Mouse (Mus musculus): ENCODE measurements around the gene Gse1. TPM values are rescaled to one million over a fixed set of nuclear protein-coding genes. Genes with fewer than 3 reads are reported as not detected.
A peak's percentile ranks its signal among the peaks of the same experiment; 100 is the strongest.

The Gse1 gene
- total RNA-seq, 2 experiments from 2014 or later, result 32.6 to 34.6 TPM

GRCm38 (mm10) chr8:120208113-120208512 is 20.1 kb upstream of the Gse1 start:
- intact Hi-C loops (cut with DNase I), result no loop called here
- DNase-seq, result no peak

- intact Hi-C loops (cut with DNase I), result no loop called here
- DNase-seq, result peak in 1 of 2 experiments; percentile 38
Measured at GRCm38 (mm10) chr8:120211345-120211744, 16.9 kb upstream of the Gse1 start.

GRCm38 (mm10) chr8:120212596-120212995 is 15.7 kb upstream of the Gse1 start:
- intact Hi-C loops (cut with DNase I), result no loop called here
- no peak for DNase-seq

- intact Hi-C loops (cut with DNase I), result no loop called here
- no peak for DNase-seq
Measured at GRCm38 (mm10) chr8:120213229-120213628, 15.0 kb upstream of the Gse1 start.

- peak; percentile 87 to 88 for DNase-seq
Measured at GRCm38 (mm10) chr8:120213939-120214338, 14.3 kb upstream of the Gse1 start.

GRCm38 (mm10) chr8:120215416-120216141 is 12.7 kb upstream of the Gse1 start:
- peak; percentile 72 to 77 for DNase-seq
- intact Hi-C loops (cut with DNase I), result loop anchor here (5.0 kb wide), 1 partner anchor 38 kb away; the partner anchor contains the start of gene Fam92b

More at GRCm38 (mm10) chr8:120213939-120214338, 14.3 kb upstream of the Gse1 start:
- intact Hi-C loops (cut with DNase I), result no loop called here

GRCm38 (mm10) chr8:120216855-120217830 is 11.1 kb upstream of the Gse1 start:
- peak; percentile 75 to 79 for DNase-seq
- intact Hi-C loops (cut with DNase I), result loop anchor here (5.0 kb wide), 1 partner anchor 40 kb away; the partner anchor contains the start of gene Fam92b

GRCm38 (mm10) chr8:120222548-120222947 is 5.7 kb upstream of the Gse1 start:
- intact Hi-C loops (cut with DNase I), result no loop called here
- DNase-seq, result no peak

DNA sequence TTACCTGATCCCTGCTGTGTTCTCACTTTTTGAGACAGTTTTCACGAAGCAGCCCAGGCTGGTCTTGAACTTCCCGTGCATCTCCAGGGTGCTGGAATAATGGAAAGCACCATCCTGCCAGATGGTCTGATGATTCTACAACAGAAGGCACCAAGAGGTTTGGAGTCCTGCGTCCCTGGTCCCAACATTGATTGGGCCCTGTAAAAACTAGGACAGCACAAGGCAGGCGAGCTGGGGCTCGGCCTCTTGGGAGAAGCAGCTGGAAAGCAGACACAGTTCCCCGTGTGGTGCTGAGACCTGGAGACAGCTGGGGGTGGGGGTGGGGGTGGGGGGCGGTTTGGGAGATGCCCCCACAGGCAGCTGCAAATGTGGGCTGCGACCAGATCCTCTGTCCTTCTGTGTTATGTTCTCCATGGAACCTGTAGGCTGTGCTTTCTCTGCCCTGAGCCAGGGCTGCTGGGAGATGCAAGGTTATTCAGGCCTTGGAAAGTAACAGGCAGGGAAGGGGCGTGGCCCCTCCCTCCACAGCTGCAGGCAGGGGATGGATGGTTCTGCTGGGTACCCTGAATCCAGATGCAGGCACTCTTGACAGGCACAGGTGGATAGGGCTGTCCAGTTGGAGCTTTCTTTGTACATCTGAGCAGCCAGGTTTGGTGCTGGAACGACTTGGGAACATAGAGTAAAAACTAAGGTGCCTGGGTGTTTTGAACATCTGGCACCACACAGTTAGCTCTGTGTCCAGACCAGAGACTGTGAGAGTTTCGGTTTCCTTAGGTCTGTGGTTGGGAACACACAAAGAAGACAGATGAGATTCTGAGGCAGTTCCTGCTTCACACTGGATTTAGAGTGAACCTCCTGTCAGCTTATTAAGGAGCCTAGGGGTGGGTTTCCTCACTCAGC is 3.5 kb upstream of the Gse1 start:
- DNase-seq, result no peak
- intact Hi-C loops (cut with DNase I), result no loop called here

GRCm38 (mm10) chr8:120225421-120226151 is 2.7 kb upstream of the Gse1 start:
- intact Hi-C loops (cut with DNase I), result no loop called here
- no peak for DNase-seq

GRCm38 (mm10) chr8:120226700-120227577 is 1.3 kb upstream of the Gse1 start:
- no peak for DNase-seq
- intact Hi-C loops (cut with DNase I), result no loop called here

DNA sequence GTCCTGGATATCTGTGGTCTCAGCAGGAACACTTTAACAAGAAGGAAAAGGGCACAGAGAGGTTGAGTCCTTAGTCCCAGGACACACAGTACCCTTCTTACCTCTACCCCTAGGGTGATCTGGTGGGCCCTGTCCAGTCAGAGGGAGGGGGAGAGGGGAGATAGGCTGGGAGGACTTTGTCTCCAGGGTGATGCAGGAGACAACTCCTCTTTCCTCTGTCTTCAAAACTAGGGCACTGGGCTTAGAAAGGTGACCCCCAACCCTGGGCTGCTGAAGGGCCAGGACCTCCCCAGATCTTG is 729 bp upstream of the Gse1 start:
- no peak for DNase-seq
- intact Hi-C loops (cut with DNase I), result no loop called here

DNA sequence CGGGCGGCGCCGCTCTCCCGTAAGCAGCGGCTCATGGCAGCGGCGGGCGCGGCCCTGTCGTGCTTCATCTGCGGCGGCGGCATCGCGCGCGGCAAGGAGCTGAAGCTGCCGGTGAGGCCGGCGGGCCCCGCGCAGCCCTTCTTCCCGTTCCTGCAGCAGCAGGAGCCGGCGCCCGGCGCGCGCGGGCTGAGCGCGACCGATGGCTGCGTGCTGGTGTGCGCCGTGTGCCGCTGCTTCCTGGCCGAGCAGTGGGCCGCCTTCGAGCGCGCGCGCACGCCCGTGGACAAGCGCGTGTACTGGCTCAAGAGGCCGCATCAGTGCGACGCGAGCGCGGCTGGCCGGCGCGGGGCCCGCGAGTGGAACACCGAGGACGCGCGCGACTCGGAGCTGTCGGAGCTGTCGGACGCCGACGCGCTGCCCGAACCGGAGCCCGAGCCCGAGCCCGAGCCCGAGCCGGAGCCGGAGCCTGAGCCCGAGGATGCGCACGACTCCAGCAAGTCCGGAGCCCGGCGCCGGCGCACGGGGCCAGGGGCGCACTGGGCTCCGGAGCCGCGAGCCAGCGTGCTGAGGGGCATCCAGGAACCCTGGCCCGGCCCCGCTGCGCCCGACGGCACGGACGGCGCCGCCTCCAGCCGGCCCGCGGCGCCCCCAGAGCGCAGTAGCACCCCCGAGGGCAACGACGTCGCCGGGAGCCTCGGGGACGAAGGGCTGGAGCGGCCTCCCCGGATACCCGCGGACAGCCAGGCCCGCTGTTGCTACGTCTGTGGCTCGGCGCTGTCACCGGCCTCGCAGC is 721 bp downstream of the Gse1 start:
- intact Hi-C loops (cut with DNase I), result no loop called here
- peak; percentile 57 to 66 for DNase-seq

DNA sequence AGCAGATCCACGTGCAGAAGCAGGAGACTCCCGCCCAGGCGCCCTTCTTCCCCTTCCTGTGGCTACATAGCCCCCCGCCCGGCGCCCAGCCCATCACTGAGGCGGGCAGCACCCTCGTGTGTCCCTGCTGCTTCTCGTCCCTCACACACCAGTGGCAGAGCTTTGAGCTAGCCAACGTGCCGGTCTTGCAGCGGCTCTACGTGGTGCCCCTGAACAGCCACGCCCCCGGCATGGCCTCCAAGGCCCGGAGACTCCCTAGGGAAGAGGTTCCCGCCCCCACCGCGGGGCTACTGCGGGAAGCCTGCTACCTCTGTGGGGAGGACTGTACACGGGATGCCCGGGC is 1.3 kb downstream of the Gse1 start:
- intact Hi-C loops (cut with DNase I), result no loop called here
- peak; percentile 53 for DNase-seq

DNA sequence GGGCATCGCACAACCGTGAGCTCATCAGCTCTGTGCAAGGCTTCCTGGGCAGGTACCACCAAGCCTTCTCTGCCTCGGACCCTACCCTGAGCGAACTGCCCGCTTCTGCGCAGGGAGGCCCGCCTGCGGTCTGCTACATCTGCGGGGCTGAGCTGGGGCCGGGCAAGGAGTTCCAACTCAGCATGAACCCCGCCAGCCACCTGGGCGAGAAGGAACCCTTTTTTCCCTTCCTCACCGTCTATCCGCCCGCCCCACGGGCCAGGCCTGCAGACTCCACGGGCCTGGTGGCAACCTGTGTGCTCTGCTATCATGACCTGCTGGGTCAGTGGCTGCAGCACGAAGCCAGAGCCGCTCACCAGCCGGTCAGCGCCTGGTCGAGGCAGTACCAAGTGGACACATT is 1.8 kb downstream of the Gse1 start:
- intact Hi-C loops (cut with DNase I), result loop anchor here (2.0 kb wide), 2 partner anchors 35 to 51 kb away; no protein-coding TSS in a partner anchor
- DNase-seq, result peak in 1 of 2 experiments; percentile 33

DNA sequence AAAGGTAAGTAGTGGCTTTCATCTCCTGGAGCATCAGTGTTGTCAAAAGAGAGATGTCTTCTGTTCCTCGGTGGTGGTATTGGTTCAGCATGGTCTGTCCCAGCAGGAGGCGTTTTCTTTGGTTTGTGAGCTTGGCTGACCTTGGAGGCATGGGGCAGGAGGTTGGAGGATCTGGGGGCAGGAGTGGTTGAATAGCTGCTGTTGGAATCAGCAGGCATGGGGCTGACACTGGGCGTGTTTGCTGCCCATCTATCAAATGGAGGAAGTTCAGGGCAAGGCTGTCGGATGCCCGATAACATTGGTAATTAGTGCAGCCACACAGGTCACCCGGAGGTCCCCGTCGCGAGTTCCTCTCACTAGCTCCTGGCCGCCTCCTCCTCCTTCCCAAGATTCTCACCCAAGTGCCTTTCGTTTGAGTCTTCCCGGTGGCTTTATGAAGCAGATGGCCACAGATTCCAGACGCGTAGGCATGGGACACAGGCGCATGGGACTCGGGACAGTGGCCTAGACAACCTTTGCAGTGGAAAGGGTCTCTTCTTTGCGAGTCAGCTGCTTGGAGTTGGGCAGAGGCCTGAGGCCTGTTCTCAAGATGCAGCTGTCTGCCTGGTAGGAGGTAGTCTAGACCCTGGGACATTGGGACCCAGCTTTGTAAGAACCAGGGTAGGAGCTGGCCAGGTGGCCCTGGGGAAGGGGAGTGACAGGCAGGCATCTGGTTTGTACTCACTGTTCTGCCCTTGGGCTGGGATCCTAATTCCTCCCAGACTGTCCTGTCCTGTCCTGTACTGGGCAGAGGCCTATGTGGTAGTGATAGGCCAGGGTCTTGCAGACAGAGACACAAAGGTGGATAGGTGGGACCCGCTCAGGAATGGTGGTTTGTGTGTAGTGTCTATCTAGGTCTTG is 2.7 kb downstream of the Gse1 start:
- DNase-seq, result peak; percentile 38
- intact Hi-C loops (cut with DNase I), result loop anchor here (2.0 kb wide), 2 partner anchors 34 to 52 kb away; no protein-coding TSS in a partner anchor

- peak; percentile 73 to 83 for DNase-seq
- intact Hi-C loops (cut with DNase I), result loop anchor here (2.0 kb wide), 2 partner anchors 33 to 53 kb away; no protein-coding TSS in a partner anchor
Measured at GRCm38 (mm10) chr8:120231870-120232269, 3.6 kb downstream of the Gse1 start.

Data from heart, postnatal 10 days (tissue).